Mouse (Mus musculus): ENCODE results near the gene Npas3. TPM values are rescaled to one million over a fixed set of nuclear protein-coding genes. Genes with fewer than 3 reads are reported as not detected.

Npas3 gene
- polyA plus RNA-seq, 1 experiment from 2014 or later: 26.2 TPM

GRCm38 (mm10) chr12:53536816-53537215 is 288.3 kb downstream of the Npas3 start:
- Histone ChIP-seq H3K9ac (no peak overlapping the region), H3K9me3 (replicated peaks) (no peaks in the 10 kb centered on the region), H3K4me2 (replicated peaks) (no peak overlapping the region), H3K4me1 (peaks cover 7% of the 10 kb centered on the region), H3K27me3 (no peaks in the 10 kb centered on the region), H3K36me3 (no peaks in the 10 kb centered on the region), H3K27ac (no peak overlapping the region), H3K4me3 (no peak overlapping the region)
- ATAC-seq (ENCODE audit: low FRiP score): no peak
- WGBS: 15% methylated on average over 5 of the region's 5 CpGs

DNA sequence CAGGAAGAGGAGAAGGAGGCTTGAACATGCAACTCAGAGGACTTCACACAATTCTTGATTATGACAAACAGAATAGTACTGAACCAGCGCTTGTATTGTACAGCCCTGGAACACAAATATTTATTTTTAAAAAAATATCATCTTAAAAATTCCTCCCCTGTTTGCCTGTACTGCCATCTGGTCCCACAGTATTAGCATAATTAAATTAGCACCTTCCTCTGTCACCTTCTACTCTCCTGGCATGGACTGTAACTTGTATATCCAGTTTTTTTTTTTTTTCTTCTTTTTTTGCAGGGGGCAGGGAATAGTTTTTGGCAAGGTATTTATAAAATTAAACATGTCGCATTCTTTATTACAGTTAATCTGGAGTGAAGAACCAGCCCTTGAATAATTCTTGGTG is 307.9 kb downstream of the Npas3 start:
- no peak for ATAC-seq (ENCODE audit: low FRiP score)

GRCm38 (mm10) chr12:53558259-53558658 is 309.8 kb downstream of the Npas3 start:
- H3K9ac ChIP-seq: no peak overlapping the region

More for the DNA sequence above, 307.9 kb downstream of the Npas3 start:
- Histone ChIP-seq H3K9me3 (replicated peaks) (no peaks in the 10 kb centered on the region), H3K4me3 (no peak overlapping the region), H3K4me2 (replicated peaks) (no peak overlapping the region), H3K9ac (no peak overlapping the region), H3K4me1 (no peaks in the 10 kb centered on the region), H3K27ac (no peak overlapping the region), H3K36me3 (no peaks in the 10 kb centered on the region), H3K27me3 (no peaks in the 10 kb centered on the region)
- WGBS: 95% methylated on average over 2 of the region's 2 CpGs

DNA sequence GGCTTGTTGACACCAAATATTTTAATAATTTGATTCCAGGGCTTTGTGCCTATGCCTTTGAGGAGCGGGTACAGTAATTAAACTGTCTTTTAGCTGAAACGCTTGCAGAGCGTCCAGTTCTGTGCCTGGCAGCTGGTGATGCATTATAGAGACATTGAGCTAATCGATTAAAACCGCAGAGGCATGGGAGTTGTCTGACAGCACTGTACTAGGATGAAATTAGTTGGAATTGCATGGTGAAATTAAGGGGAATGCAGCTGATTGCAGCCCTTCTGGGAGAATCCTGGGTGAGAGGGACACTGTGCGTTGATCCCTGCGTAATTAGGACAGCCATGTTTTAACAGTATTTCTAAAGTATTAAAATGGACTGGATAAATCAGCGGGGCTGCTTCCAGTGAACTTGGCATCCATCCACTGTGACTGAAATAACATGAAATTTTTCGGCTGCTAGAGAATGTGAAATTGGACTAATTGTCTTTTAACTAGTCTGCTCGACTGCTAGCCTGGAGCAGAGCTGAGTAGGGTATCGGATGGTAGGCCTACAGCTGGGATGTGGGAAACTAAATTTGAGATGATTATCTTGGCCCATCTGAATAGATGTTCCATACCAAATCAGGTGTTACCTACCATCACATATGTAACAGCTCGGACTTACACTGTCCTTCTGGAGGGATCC is 318.4 kb downstream of the Npas3 start:
- Histone ChIP-seq H3K9ac (no peak overlapping the region), H3K36me3 (no peaks in the 10 kb centered on the region), H3K27ac (peak overlapping the region; percentile 36; the same call in 1 of the 2 replicates), H3K4me2 (replicated peaks) (no peak overlapping the region), H3K4me1 (peaks cover 5% of the 10 kb centered on the region; the same call in 1 of the 2 replicates), H3K9me3 (replicated peaks) (no peaks in the 10 kb centered on the region), H3K4me3 (no peak overlapping the region), H3K27me3 (no peaks in the 10 kb centered on the region)
- WGBS: 57% methylated on average over 12 of the region's 12 CpGs
- ATAC-seq (ENCODE audit: low FRiP score): peak; percentile 71

More at GRCm38 (mm10) chr12:53558259-53558658, 309.8 kb downstream of the Npas3 start:
- Histone ChIP-seq H3K4me1 (no peaks in the 10 kb centered on the region), H3K36me3 (no peaks in the 10 kb centered on the region), H3K4me2 (replicated peaks) (no peak overlapping the region), H3K4me3 (no peak overlapping the region), H3K27me3 (no peaks in the 10 kb centered on the region), H3K27ac (no peak overlapping the region), H3K9me3 (replicated peaks) (no peaks in the 10 kb centered on the region)
- ATAC-seq (ENCODE audit: low FRiP score): no peak
- 96% methylated on average over 1 of the region's 1 CpGs for WGBS

GRCm38 (mm10) chr12:53581181-53581580 is 332.7 kb downstream of the Npas3 start:
- Histone ChIP-seq H3K4me2 (replicated peaks) (no peak overlapping the region), H3K4me3 (no peak overlapping the region), H3K9ac (no peak overlapping the region), H3K36me3 (no peaks in the 10 kb centered on the region), H3K9me3 (replicated peaks) (no peaks in the 10 kb centered on the region), H3K27ac (no peak overlapping the region), H3K4me1 (no peaks in the 10 kb centered on the region), H3K27me3 (no peaks in the 10 kb centered on the region)
- no peak for ATAC-seq (ENCODE audit: low FRiP score)
- 94% methylated on average over 5 of the region's 5 CpGs for WGBS

DNA sequence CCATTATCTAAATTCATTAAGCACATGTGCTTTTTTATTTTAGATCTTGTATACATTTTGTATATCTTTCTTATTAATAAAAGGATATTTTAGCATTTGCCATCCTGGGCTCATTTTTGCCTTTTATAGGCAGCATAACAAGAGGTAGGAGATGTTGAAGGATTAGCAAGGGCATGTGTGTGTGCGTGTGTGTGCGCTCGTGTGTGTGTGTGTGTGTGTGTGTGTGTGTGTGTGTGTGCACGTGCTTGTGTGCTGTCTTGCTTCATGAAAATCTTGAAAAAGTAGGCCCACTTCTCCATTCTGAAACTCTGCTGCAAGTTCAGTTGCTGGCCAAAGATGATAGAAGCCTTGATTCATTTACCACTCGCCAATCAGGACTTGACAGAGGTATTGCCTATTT is 338.8 kb downstream of the Npas3 start:
- no peaks in the 10 kb centered on the region for H3K27me3 ChIP-seq
- H3K9ac ChIP-seq: no peak overlapping the region
- no peak overlapping the region for H3K4me3 ChIP-seq
- peak overlapping the region; percentile 70 for H3K27ac ChIP-seq
- H3K9me3 ChIP-seq (replicated peaks): no peaks in the 10 kb centered on the region
- H3K4me2 ChIP-seq (replicated peaks): no peak overlapping the region
- WGBS: 72% methylated on average over 5 of the region's 5 CpGs
- H3K36me3 ChIP-seq: no peaks in the 10 kb centered on the region
- peaks cover 26% of the 10 kb centered on the region for H3K4me1 ChIP-seq
- peak; percentile 39 for ATAC-seq (ENCODE audit: low FRiP score)

- ATAC-seq (ENCODE audit: low FRiP score): peak; percentile 85
- Histone ChIP-seq H3K27ac (peak overlapping the region; percentile 70), H3K4me2 (replicated peaks) (no peak overlapping the region), H3K27me3 (no peaks in the 10 kb centered on the region), H3K36me3 (no peaks in the 10 kb centered on the region), H3K9ac (no peak overlapping the region), H3K4me3 (no peak overlapping the region), H3K4me1 (peaks cover 26% of the 10 kb centered on the region), H3K9me3 (replicated peaks) (no peaks in the 10 kb centered on the region)
- WGBS: 68% methylated on average over 19 of the region's 19 CpGs
These were observed 339.4 kb downstream of the Npas3 start for GRCm38 (mm10) chr12:53587691-53588504.

- 63% methylated on average over 6 of the region's 6 CpGs for WGBS
- Histone ChIP-seq H3K36me3 (no peaks in the 10 kb centered on the region), H3K9me3 (replicated peaks) (no peaks in the 10 kb centered on the region), H3K4me3 (no peak overlapping the region), H3K4me1 (peaks cover 26% of the 10 kb centered on the region), H3K4me2 (replicated peaks) (no peak overlapping the region), H3K27me3 (no peaks in the 10 kb centered on the region), H3K9ac (no peak overlapping the region), H3K27ac (no peak overlapping the region)
- no peak for ATAC-seq (ENCODE audit: low FRiP score)
These were observed 341.0 kb downstream of the Npas3 start for GRCm38 (mm10) chr12:53589446-53589961.

GRCm38 (mm10) chr12:53605661-53606060 is 357.2 kb downstream of the Npas3 start:
- ATAC-seq (ENCODE audit: low FRiP score): no peak

GRCm38 (mm10) chr12:53612120-53612519 is 363.6 kb downstream of the Npas3 start:
- no peak overlapping the region for H3K4me3 ChIP-seq
- H3K9me3 ChIP-seq (replicated peaks): no peaks in the 10 kb centered on the region
- no peak overlapping the region for H3K9ac ChIP-seq
- H3K4me2 ChIP-seq (replicated peaks): no peak overlapping the region
- H3K27ac ChIP-seq: no peak overlapping the region
- no peaks in the 10 kb centered on the region for H3K36me3 ChIP-seq
- no peaks in the 10 kb centered on the region for H3K27me3 ChIP-seq
- ATAC-seq (ENCODE audit: low FRiP score): no peak
- WGBS: 89% methylated on average over 7 of the region's 7 CpGs
- H3K4me1 ChIP-seq: no peaks in the 10 kb centered on the region

More at GRCm38 (mm10) chr12:53605661-53606060, 357.2 kb downstream of the Npas3 start:
- Histone ChIP-seq H3K4me3 (no peak overlapping the region), H3K27ac (no peak overlapping the region), H3K36me3 (no peaks in the 10 kb centered on the region), H3K4me1 (no peaks in the 10 kb centered on the region), H3K27me3 (no peaks in the 10 kb centered on the region), H3K9ac (no peak overlapping the region), H3K4me2 (replicated peaks) (no peak overlapping the region), H3K9me3 (replicated peaks) (no peaks in the 10 kb centered on the region)
- 66% methylated on average over 6 of the region's 6 CpGs for WGBS

- Histone ChIP-seq H3K36me3 (no peaks in the 10 kb centered on the region), H3K27ac (no peak overlapping the region), H3K9ac (no peak overlapping the region), H3K4me2 (replicated peaks) (no peak overlapping the region), H3K9me3 (replicated peaks) (no peaks in the 10 kb centered on the region), H3K27me3 (no peaks in the 10 kb centered on the region), H3K4me3 (no peak overlapping the region), H3K4me1 (peaks cover 25% of the 10 kb centered on the region)
- WGBS: 53% methylated on average over 7 of the region's 7 CpGs
- 0 out of 2 replicates have a peak, but pooled peaks have one; percentile 19 for ATAC-seq (ENCODE audit: low FRiP score)
These were observed 372.8 kb downstream of the Npas3 start for GRCm38 (mm10) chr12:53621271-53621670.

GRCm38 (mm10) chr12:53623793-53624192 is 375.3 kb downstream of the Npas3 start:
- Histone ChIP-seq H3K27me3 (no peaks in the 10 kb centered on the region), H3K4me3 (no peak overlapping the region), H3K9me3 (replicated peaks) (no peaks in the 10 kb centered on the region), H3K4me2 (replicated peaks) (no peak overlapping the region), H3K36me3 (no peaks in the 10 kb centered on the region), H3K4me1 (peaks cover 25% of the 10 kb centered on the region), H3K27ac (0 out of 2 replicates have a peak overlapping the region, but pooled peaks have one; percentile 48), H3K9ac (no peak overlapping the region)
- no peak; the same call in 1 of the 2 replicates for ATAC-seq (ENCODE audit: low FRiP score)
- WGBS: 35% methylated on average over 9 of the region's 9 CpGs

Data from hindbrain, embryonic 12.5 days (tissue).